Mouse (Mus musculus) adrenal gland, postnatal 14 days (tissue): ENCODE measurements around the gene Mvd. TPM values are rescaled to one million over a fixed set of nuclear protein-coding genes. Genes with fewer than 3 reads are reported as not detected.
A peak's percentile ranks its signal among the peaks of the same experiment; 100 is the strongest.

Experiments
- DNase-seq: peaks from one replicate; pipeline ENCODE4 v3.0.0; 2021; ENCODE audit warnings: mixed read lengths
- microRNA-seq, 2 experiments: library from miRNA; unstranded; fragments of <30 nt; microRNA quantifications; one replicate each; pipeline ENCODE4 v1.2.0; 2021
- total RNA-seq: library from RNA; stranded (reverse); gene quantifications from 2 replicates; pipeline ENCODE4 v1.2.3, GENCODE M21; 2021

Mvd gene
- total RNA-seq, 1 experiment from 2014 or later = 13.3 TPM

GRCm38 (mm10) chr8:122427607-122428006 lies 15.6 kb downstream of the Mvd start:
- no peak for DNase-seq

GRCm38 (mm10) chr8:122426145-122426544 lies 17.1 kb downstream of the Mvd start:
- DNase-seq = no peak

GRCm38 (mm10) chr8:122423659-122424058 lies 19.6 kb downstream of the Mvd start:
- no peak for DNase-seq

- DNase-seq = no peak
Observed at GRCm38 (mm10) chr8:122423217-122423616, 20.0 kb downstream of the Mvd start.

- peak; percentile 30 for DNase-seq
Observed at GRCm38 (mm10) chr8:122421376-122422070, 21.7 kb downstream of the Mvd start, which contains the start of gene Il17c. TSS of gene Il17c (plus strand) at chr8:122422020.

- DNase-seq = no peak
Observed at GRCm38 (mm10) chr8:122419881-122420555, 23.2 kb downstream of the Mvd start.

- no peak for DNase-seq
Observed at GRCm38 (mm10) chr8:122415554-122415953, 27.7 kb downstream of the Mvd start.

- no peak for DNase-seq
Observed at GRCm38 (mm10) chr8:122414311-122414710, 28.9 kb downstream of the Mvd start.

- DNase-seq = no peak
Observed at GRCm38 (mm10) chr8:122407678-122408077, 35.5 kb downstream of the Mvd start.

GRCm38 (mm10) chr8:122405146-122405805 lies 37.9 kb downstream of the Mvd start:
- no peak for DNase-seq

- DNase-seq = no peak
Observed at GRCm38 (mm10) chr8:122398186-122398585, 45.0 kb downstream of the Mvd start.

GRCm38 (mm10) chr8:122395291-122395690 lies 47.9 kb downstream of the Mvd start:
- DNase-seq = no peak

- DNase-seq = no peak
Observed at GRCm38 (mm10) chr8:122393717-122394116, 49.5 kb downstream of the Mvd start.

- DNase-seq = no peak
Observed at GRCm38 (mm10) chr8:122390758-122391157, 52.5 kb downstream of the Mvd start.

GRCm38 (mm10) chr8:122389357-122389756 lies 53.9 kb downstream of the Mvd start:
- DNase-seq = no peak

Small RNAs within 50 kb of the gene (microRNA-seq; reads per million reads assigned to microRNA genes)
- gene Gm24366 = 0 reads per million in 2 experiments

Other genes with a start within 250 kb of the Mvd start
- gene Zfpm1, start 161.3 kb downstream of the Mvd start, total RNA-seq = 23.6 and 24.6 TPM in 2 replicates
- gene Trhr2, start 82.7 kb downstream of the Mvd start, total RNA-seq = not detected in 2 replicates
- gene Zc3h18, start 66.8 kb downstream of the Mvd start, total RNA-seq = 39.5 and 40.6 TPM in 2 replicates
- gene Il17c, start 21.4 kb downstream of the Mvd start, total RNA-seq = not detected in 2 replicates
- gene Cyba, start 10.5 kb downstream of the Mvd start, total RNA-seq = 25.5 and 47.7 TPM in 2 replicates
- 0.45 TPM in 1 of 2 replicates, not detected in the other for gene Snai3, start 17.3 kb upstream of the Mvd start, total RNA-seq
- 37.9 and 38.5 TPM in 2 replicates for gene Rnf166, start 32.6 kb upstream of the Mvd start, total RNA-seq
- 21.3 and 23.0 TPM in 2 replicates for gene Ctu2, start 32.7 kb upstream of the Mvd start, total RNA-seq
- 23.2 and 29.9 TPM in 2 replicates for gene Piezo1, start 107.9 kb upstream of the Mvd start, total RNA-seq
- 15.5 and 15.8 TPM in 2 replicates for gene Cdt1, start 124.6 kb upstream of the Mvd start, total RNA-seq
- gene Aprt, start 133.5 kb upstream of the Mvd start, total RNA-seq = 71.3 and 74.9 TPM in 2 replicates
- gene Galns, start 168.0 kb upstream of the Mvd start, total RNA-seq = 5.4 and 7.5 TPM in 2 replicates
- gene Trappc2l, start 168.2 kb upstream of the Mvd start, total RNA-seq = 47.6 and 52.6 TPM in 2 replicates
- not detected in 2 replicates for gene Pabpn1l, start 179.3 kb upstream of the Mvd start, total RNA-seq